Mouse (Mus musculus) embryonic facial prominence, embryonic 15.5 days (tissue): Measurements from ENCODE around the gene Tmem88b. TPM values are rescaled to one million over a fixed set of nuclear protein-coding genes. Genes with fewer than 3 reads are reported as not detected.
"Not testable (repeated sequence)": the region's sequence is repeated elsewhere in the genome, so short reads cannot be mapped to it uniquely, and the experiment has no call there.

Experiments used
- ATAC-seq: fragments of 200-750 bp; cut with Nextera tagmentation; 2 replicates; pipeline ENCODE4 v1.8.0; 2017; ENCODE audit warnings: low read depth, moderate TSS enrichment; ENCODE audit not compliant: insufficient number of reproducible peaks, low FRiP score, low TSS enrichment
- H3K27ac ChIP-seq: fragments of 300-500 bp; sonication (generic); replicated peaks from 2 replicates; pipeline ENCODE4 v1.5.1; 2015; ENCODE audit warnings: mild to moderate bottlenecking, inconsistent platforms
- H3K27me3 ChIP-seq: fragments of 300-500 bp; sonication (generic); 2 replicates; pipeline ENCODE4 v1.6.1; 2015; ENCODE audit warnings: inconsistent platforms
- H3K36me3 ChIP-seq: fragments of 300-500 bp; sonication (generic); 2 replicates; pipeline ENCODE4 v1.6.1; 2015; ENCODE audit warnings: mild to moderate bottlenecking, inconsistent platforms
- H3K4me1 ChIP-seq: fragments of 300-500 bp; sonication (generic); 2 replicates; pipeline ENCODE4 v1.6.1; 2015; ENCODE audit warnings: inconsistent platforms
- H3K4me2 ChIP-seq: fragments of 300-500 bp; sonication (generic); replicated peaks from 2 replicates; pipeline ENCODE4 v1.6.1; 2015; ENCODE audit warnings: mild to moderate bottlenecking, inconsistent platforms
- H3K4me3 ChIP-seq: fragments of 300-500 bp; sonication (generic); replicated peaks from 2 replicates; pipeline ENCODE4 v1.5.1; 2015; ENCODE audit warnings: mild to moderate bottlenecking, inconsistent platforms
- H3K9ac ChIP-seq: fragments of 300-500 bp; sonication (generic); 2 replicates; pipeline ENCODE4 v1.6.1; 2015; ENCODE audit warnings: inconsistent platforms
- H3K9me3 ChIP-seq: fragments of 300-500 bp; sonication (generic); replicated peaks from 2 replicates; pipeline ENCODE4 v1.6.1; 2016; ENCODE audit warnings: inconsistent platforms
- WGBS: fragments of 180-500 bp; shearing (Covaris S2); methylation state at CpG from one replicate; pipeline ENCODE4 v1.1.7; 2015; 5-methylcytosine and 5-hydroxymethylcytosine counted together
- polyA plus RNA-seq: library from polyadenylated mRNA; unstranded; fragments of >200 nt; fragmentation: Nextera tagmentation; extraction: Ambion mirVana; gene quantifications from 2 replicates; pipeline ENCODE4 v1.2.1, GENCODE M21; 2015

Gene Tmem88b
- polyA plus RNA-seq, 1 experiment from 2014 or later = 0.76 TPM

GRCm38 (mm10) chr4:155759862-155760612 is 25.6 kb downstream of the Tmem88b start:
- no peaks in the 10 kb centered on the region for H3K27me3 ChIP-seq
- no peaks in the 10 kb centered on the region for H3K9me3 ChIP-seq
- no peak for ATAC-seq
- peak overlapping the region; percentile 97 for H3K4me2 ChIP-seq
- peak overlapping the region; percentile 90 for H3K4me3 ChIP-seq
- peaks cover 22% of the 10 kb centered on the region for H3K36me3 ChIP-seq
- H3K27ac ChIP-seq = no peak overlapping the region
- peak overlapping the region; percentile 78 for H3K9ac ChIP-seq
- 2% methylated on average over 10 of the region's 10 CpGs for WGBS
- peaks cover 27% of the 10 kb centered on the region for H3K4me1 ChIP-seq

GRCm38 (mm10) chr4:155757011-155757410 is 28.7 kb downstream of the Tmem88b start:
- Histone ChIP-seq H3K9me3 (no peaks in the 10 kb centered on the region), H3K36me3 (peaks cover 49% of the 10 kb centered on the region), H3K4me1 (peaks cover 27% of the 10 kb centered on the region), H3K27me3 (no peaks in the 10 kb centered on the region), H3K4me2 (no peak overlapping the region), H3K9ac (no peak overlapping the region), H3K4me3 (no peak overlapping the region), H3K27ac (no peak overlapping the region)
- WGBS = 91% methylated on average over 12 of the region's 12 CpGs
- no peak for ATAC-seq

DNA sequence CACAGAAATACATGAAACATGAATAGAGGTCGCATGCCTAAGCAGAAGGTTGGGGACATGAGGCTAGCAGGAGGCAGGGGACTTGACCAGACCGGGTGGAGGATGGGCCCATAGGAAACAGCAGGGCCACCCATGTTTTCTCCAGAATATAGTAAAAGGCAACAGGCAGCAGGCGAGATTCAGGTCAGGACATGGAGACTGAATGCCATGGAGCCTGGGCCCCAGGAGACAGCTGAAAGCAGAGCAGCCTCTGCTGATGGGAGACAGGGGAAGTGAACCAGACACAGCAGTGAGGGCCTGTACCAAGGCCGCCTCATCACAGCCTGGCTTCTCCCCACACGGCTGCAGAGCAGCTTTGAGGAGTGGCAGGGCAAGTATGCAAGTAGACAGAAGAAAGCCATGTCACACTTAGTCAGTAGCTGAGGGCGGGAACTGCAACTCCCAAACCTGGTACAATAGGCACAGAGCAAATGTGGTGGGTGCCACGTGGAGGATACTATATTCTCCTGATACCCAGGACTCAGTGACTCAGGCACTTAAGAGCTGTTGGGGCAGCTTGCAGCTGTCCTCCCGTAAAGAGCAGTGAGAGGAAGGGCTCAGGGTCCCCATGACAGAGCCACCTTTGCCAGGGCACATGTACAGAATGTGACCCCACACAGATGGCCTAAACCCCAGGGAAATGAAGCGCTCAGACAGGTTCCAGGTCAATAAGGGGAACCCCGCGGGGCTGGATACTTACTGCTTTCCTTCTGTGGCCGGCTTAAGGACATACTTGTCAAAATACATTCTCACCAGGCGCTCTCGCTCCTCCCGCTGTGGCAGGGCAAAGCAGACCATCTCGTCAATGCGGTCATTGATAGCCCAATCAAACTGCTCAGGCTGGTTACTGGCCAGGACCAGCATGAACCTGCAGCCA is 38.8 kb downstream of the Tmem88b start:
- no peak overlapping the region for H3K9ac ChIP-seq
- H3K9me3 ChIP-seq = no peaks in the 10 kb centered on the region
- 86% methylated on average over 17 of the region's 17 CpGs for WGBS
- ATAC-seq = no peak
- no peaks in the 10 kb centered on the region for H3K27me3 ChIP-seq
- no peak overlapping the region for H3K4me3 ChIP-seq
- no peaks in the 10 kb centered on the region for H3K4me1 ChIP-seq
- no peak overlapping the region for H3K4me2 ChIP-seq
- H3K36me3 ChIP-seq = peaks cover 95% of the 10 kb centered on the region
- H3K27ac ChIP-seq = no peak overlapping the region

GRCm38 (mm10) chr4:155746036-155746548 is 39.6 kb downstream of the Tmem88b start:
- 87% methylated on average over 8 of the region's 8 CpGs for WGBS
- ATAC-seq = no peak
- Histone ChIP-seq H3K4me1 (no peaks in the 10 kb centered on the region), H3K9me3 (no peaks in the 10 kb centered on the region), H3K27ac (no peak overlapping the region), H3K4me2 (no peak overlapping the region), H3K9ac (no peak overlapping the region), H3K36me3 (peaks cover 95% of the 10 kb centered on the region), H3K4me3 (no peak overlapping the region), H3K27me3 (no peaks in the 10 kb centered on the region)

- peaks cover 95% of the 10 kb centered on the region for H3K36me3 ChIP-seq
- no peaks in the 10 kb centered on the region for H3K27me3 ChIP-seq
- no peak for ATAC-seq
- no peak overlapping the region for H3K4me3 ChIP-seq
- H3K9me3 ChIP-seq = no peaks in the 10 kb centered on the region
- H3K4me2 ChIP-seq = no peak overlapping the region
- 94% methylated on average over 5 of the region's 5 CpGs for WGBS
- H3K4me1 ChIP-seq = no peaks in the 10 kb centered on the region
- no peak overlapping the region for H3K27ac ChIP-seq
- no peak overlapping the region for H3K9ac ChIP-seq
Measured at GRCm38 (mm10) chr4:155745136-155745535, 40.5 kb downstream of the Tmem88b start.

DNA sequence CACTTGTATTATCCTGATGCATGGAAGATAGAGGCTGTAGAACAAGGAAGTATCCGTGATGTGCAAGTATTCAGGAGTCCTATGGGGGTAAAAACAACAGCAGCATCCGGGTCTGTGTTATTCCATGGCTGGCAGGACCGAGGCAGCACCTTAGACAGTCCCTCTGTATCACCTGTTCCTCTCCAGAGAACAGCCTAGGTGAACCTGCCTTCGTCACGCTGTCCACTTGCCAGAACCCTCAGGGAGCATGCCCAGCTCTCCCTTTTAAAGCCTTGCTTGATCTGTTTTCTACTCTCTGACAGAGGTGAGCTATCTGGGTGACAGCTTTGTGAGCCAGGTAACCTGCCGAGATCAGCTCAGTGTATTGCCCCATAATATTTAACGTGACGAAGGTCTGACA is 41.2 kb downstream of the Tmem88b start:
- peaks cover 90% of the 10 kb centered on the region for H3K36me3 ChIP-seq
- no peak overlapping the region for H3K4me3 ChIP-seq
- H3K4me2 ChIP-seq = no peak overlapping the region
- H3K4me1 ChIP-seq = no peaks in the 10 kb centered on the region
- no peak overlapping the region for H3K9ac ChIP-seq
- H3K27me3 ChIP-seq = no peaks in the 10 kb centered on the region
- 93% methylated on average over 8 of the region's 8 CpGs for WGBS
- no peak overlapping the region for H3K27ac ChIP-seq
- no peak for ATAC-seq
- H3K9me3 ChIP-seq = no peaks in the 10 kb centered on the region

GRCm38 (mm10) chr4:155742684-155743083 is 43.0 kb downstream of the Tmem88b start:
- Histone ChIP-seq H3K9me3 (no peaks in the 10 kb centered on the region), H3K27ac (no peak overlapping the region), H3K9ac (no peak overlapping the region), H3K4me1 (peaks cover 5% of the 10 kb centered on the region; the same call in 1 of the 2 replicates), H3K4me2 (no peak overlapping the region), H3K27me3 (no peaks in the 10 kb centered on the region), H3K4me3 (no peak overlapping the region), H3K36me3 (peaks cover 72% of the 10 kb centered on the region)
- ATAC-seq = no peak
- WGBS = 90% methylated on average over 5 of the region's 5 CpGs

GRCm38 (mm10) chr4:155740681-155741080 is 45.0 kb downstream of the Tmem88b start:
- H3K27ac ChIP-seq, H3K4me2 ChIP-seq, H3K9ac ChIP-seq, H3K27me3 ChIP-seq, H3K9me3 ChIP-seq, ATAC-seq, H3K4me3 ChIP-seq: not testable (repeated sequence)
- 86% methylated on average over 10 of the region's 10 CpGs for WGBS
- peaks cover 15% of the 10 kb centered on the region for H3K4me1 ChIP-seq
- peaks cover 67% of the 10 kb centered on the region for H3K36me3 ChIP-seq

- H3K9me3 ChIP-seq = no peaks in the 10 kb centered on the region
- H3K27ac ChIP-seq = no peak overlapping the region
- H3K4me1 ChIP-seq = peaks cover 20% of the 10 kb centered on the region
- no peaks in the 10 kb centered on the region for H3K27me3 ChIP-seq
- H3K9ac ChIP-seq = no peak overlapping the region
- no peak overlapping the region for H3K4me2 ChIP-seq
- peaks cover 61% of the 10 kb centered on the region for H3K36me3 ChIP-seq
- no peak for ATAC-seq
- 80% methylated on average over 37 of the region's 37 CpGs for WGBS
- no peak overlapping the region for H3K4me3 ChIP-seq
Measured at GRCm38 (mm10) chr4:155739741-155740636, 45.7 kb downstream of the Tmem88b start.

DNA sequence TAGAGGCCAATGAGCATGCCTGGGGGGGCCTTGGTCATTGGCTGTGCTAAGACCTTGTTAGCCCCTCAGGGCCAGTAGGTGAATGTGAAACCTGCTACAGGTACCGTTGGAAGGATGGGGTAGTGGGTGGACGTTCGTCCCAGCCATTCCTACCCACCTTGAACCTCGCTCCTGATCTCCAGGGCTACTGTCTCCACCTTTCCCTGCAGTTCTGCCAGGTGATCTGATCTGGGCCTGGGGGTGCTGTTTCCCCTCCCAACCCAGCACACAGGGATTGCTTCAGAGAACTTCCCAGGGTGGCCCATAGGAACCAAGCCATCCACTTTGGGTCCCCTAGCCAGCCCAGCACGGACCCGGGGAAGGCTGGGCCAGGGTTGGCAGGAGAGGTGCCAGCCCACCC is 46.5 kb downstream of the Tmem88b start:
- H3K27me3 ChIP-seq = no peaks in the 10 kb centered on the region
- no peak for ATAC-seq
- 82% methylated on average over 6 of the region's 6 CpGs for WGBS

More for the DNA sequence above, 46.5 kb downstream of the Tmem88b start:
- no peaks in the 10 kb centered on the region for H3K9me3 ChIP-seq
- no peak overlapping the region for H3K9ac ChIP-seq
- H3K4me2 ChIP-seq = no peak overlapping the region
- no peak overlapping the region for H3K4me3 ChIP-seq
- peaks cover 53% of the 10 kb centered on the region for H3K36me3 ChIP-seq
- no peak overlapping the region for H3K27ac ChIP-seq
- H3K4me1 ChIP-seq = peaks cover 21% of the 10 kb centered on the region
